24 mouse cellular contexts compared by ENCODE assay signal in the genomic region with DNA sequence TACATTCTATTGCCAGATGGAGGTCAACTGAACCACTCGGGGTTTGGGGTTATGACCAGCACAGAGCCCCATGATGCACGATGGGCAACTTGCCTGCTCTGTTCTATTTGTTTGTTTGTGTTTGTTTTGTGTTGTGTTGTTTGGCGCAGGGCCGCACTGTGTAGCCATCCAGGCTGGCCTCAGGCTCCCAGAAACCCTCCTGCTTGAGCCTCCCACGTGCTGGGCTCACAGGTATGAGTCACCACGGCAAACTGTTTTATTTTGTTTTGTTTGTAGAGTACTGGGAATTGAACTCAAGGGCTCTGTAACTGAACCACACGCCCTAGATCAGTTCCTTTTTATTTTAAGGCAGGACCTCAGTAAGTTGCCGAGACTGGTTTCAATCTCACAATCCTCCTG. TPM values are rescaled to one million over a fixed set of nuclear protein-coding genes. Genes with fewer than 3 reads are reported as not detected.
DNase-seq lines count a peak whose midpoint lies in the region; ATAC-seq and TF ChIP-seq lines count a peak whose summit lies in the region.
"Had no signal": no experiment of that assay in that cellular context is flagged by ENCODE, and none has a peak within 500 bp of the region (broad histone marks: within the 10 kb centered on the region; RNA-seq: fewer than 3 reads in every experiment).

No protein-coding gene starts in this region.

- no peaks in the 10 kb centered on the region for H3K79me3 ChIP-seq in C2C12 (ENCODE audit: low read depth)

- H3K4me1 ChIP-seq in lung, postnatal 0 days (ENCODE audit: insufficient read depth, low read depth, low read length), result no peaks in the 10 kb centered on the region

- H3K9ac ChIP-seq in lung, postnatal 0 days (replicated peaks; ENCODE audit: low read depth), result no peak overlapping the region
- H3K9ac ChIP-seq: forebrain, embryonic 15.5 days; heart, embryonic 13.5 days; hindbrain, embryonic 13.5 days; liver, postnatal 0 days; midbrain, embryonic 12.5 days had no signal

- no peaks in the 10 kb centered on the region for H3K36me3 ChIP-seq in C2C12 (ENCODE audit: control insufficient read depth, insufficient read depth)
- H3K36me3 ChIP-seq in lung, postnatal 0 days (ENCODE audit: insufficient read depth, low read length), result no peaks in the 10 kb centered on the region
- H3K36me3 ChIP-seq: forebrain, embryonic 15.5 days; heart, embryonic 13.5 days; limb, embryonic 10.5 days; midbrain, embryonic 12.5 days had no signal

- no peak overlapping the region for H3K27ac ChIP-seq in lung, postnatal 0 days (ENCODE audit: low read length)
- H3K27ac ChIP-seq: forebrain, embryonic 15.5 days; heart, adult 2 months; heart, embryonic 13.5 days; hindbrain, embryonic 13.5 days; limb, embryonic 10.5 days; midbrain, embryonic 12.5 days had no signal

- no peak for TF ChIP-seq CTCF in C2C12 (IDR thresholded peaks at IDR 0.05; ENCODE audit: control insufficient read depth, insufficient read depth, insufficient read length)
- TF ChIP-seq CTCF in lung, postnatal 0 days (IDR thresholded peaks at IDR 0.05), result no peak

- H3K79me2 ChIP-seq in C2C12 (ENCODE audit: control insufficient read depth, insufficient read depth), result no peaks in the 10 kb centered on the region

- H3K4me2 ChIP-seq in lung, postnatal 0 days (replicated peaks; ENCODE audit: low read depth, low read length), result no peak overlapping the region
- H3K4me2 ChIP-seq: forebrain, embryonic 15.5 days; heart, embryonic 13.5 days; hindbrain, embryonic 13.5 days; midbrain, embryonic 12.5 days had no signal

- peaks cover 14% of the 10 kb centered on the region for H3K27me3 ChIP-seq in C2C12 (ENCODE audit: control insufficient read depth, insufficient read depth, insufficient read length)
- no peaks in the 10 kb centered on the region for H3K27me3 ChIP-seq in lung, postnatal 0 days (replicated peaks; ENCODE audit: insufficient read depth, low read length)
- H3K27me3 ChIP-seq: forebrain, embryonic 15.5 days had no signal

- H3K4me3 ChIP-seq in C2C12 (ENCODE audit: insufficient read depth, poor library complexity, severe bottlenecking), result no peak overlapping the region
- no peak overlapping the region for H3K4me3 ChIP-seq in lung, postnatal 0 days (ENCODE audit: low read depth, low read length)
- H3K4me3 ChIP-seq: forebrain, embryonic 15.5 days; heart, adult 2 months; heart, embryonic 13.5 days; hindbrain, embryonic 13.5 days; limb, embryonic 10.5 days; midbrain, embryonic 12.5 days had no signal

- no peak for TF ChIP-seq EP300 in lung, postnatal 0 days (IDR thresholded peaks at IDR 0.05)

- DNase-seq in frontal cortex, postnatal 10 days (ENCODE audit: low spot score in 2 of 2), result no peak
- DNase-seq in 3T3-L1 (ENCODE audit: low read depth, low spot score), result peak; percentile 57
- peak; percentile 59 for DNase-seq in brain, adult 2 months (ENCODE audit: low read depth, low spot score)
- no peak for DNase-seq in lung, postnatal 0 days (ENCODE audit: low spot score)
- DNase-seq in embryo, embryonic 10.5 days (ENCODE audit: low spot score), result no peak
- DNase-seq: cerebellum, adult 11 months; cerebellum, adult 9-11 months; gastrocnemius, postnatal 25 days; heart, adult 2 months; kidney, adult 11 months; liver; liver, postnatal 0 days; lung, postnatal 10 days; thymus, adult 2 months; thymus, postnatal 4 days had no signal

- H3ac ChIP-seq in C2C12 (ENCODE audit: control insufficient read depth, insufficient read length, low read depth), result no peak overlapping the region

- ATAC-seq in frontal cortex, adult (ENCODE audit: low TSS enrichment), result peak; percentile 42
- no peak for ATAC-seq in lung, postnatal 0 days
- ATAC-seq: forebrain, embryonic 15.5 days; liver, postnatal 0 days had no signal

- H3K9me3 ChIP-seq in lung, postnatal 0 days (ENCODE audit: low read length), result no peaks in the 10 kb centered on the region
- H3K9me3 ChIP-seq: forebrain, embryonic 15.5 days; heart, embryonic 13.5 days; hindbrain, embryonic 13.5 days; limb, embryonic 10.5 days; midbrain, embryonic 12.5 days had no signal

- WGBS in lung, postnatal 0 days, result 62% methylated on average over 8 of the region's 8 CpGs

TF ChIP-seq in C2C12, 6 proteins besides CTCF, POLR2A, EP300 and RAD21:
- TF ChIP-seq USF1 (IDR thresholded peaks at IDR 0.05; ENCODE audit: low read depth) (peak; percentile 63), FOSL1 (IDR thresholded peaks at IDR 0.05; ENCODE audit: insufficient read depth, low read length, poor library complexity, severe bottlenecking) (no peak), CEBPB (IDR thresholded peaks at IDR 0.05; ENCODE audit: low read depth) (no peak), MAX (IDR thresholded peaks at IDR 0.05) (peak; percentile 38)

RNA-seq across cellular contexts. Expression of gene Omp, which starts 1.1 kb away (rescaled TPM):
- polyA plus RNA-seq in C2C12 (2012; fragmentation: generic; extraction: Trizol), result 0.40 TPM
- polyA plus RNA-seq in lung, postnatal 0 days (2015; fragmentation: Nextera tagmentation; extraction: Ambion mirVana), result 0.12 and 0.14 TPM in 2 replicates
- polyA plus RNA-seq: midbrain, embryonic 12.5 days had no signal

RNA-seq across cellular contexts. Expression of gene Myo7a, which starts 27.1 kb away (rescaled TPM):
- polyA plus RNA-seq in C2C12 (2012; fragmentation: generic; extraction: Trizol), result 0.06 TPM
- 7.1 and 8.4 TPM in 2 replicates for polyA plus RNA-seq in lung, postnatal 0 days (2015; fragmentation: Nextera tagmentation; extraction: Ambion mirVana)

RNA-seq across cellular contexts. Expression of gene Capn5, which starts 31.6 kb away (rescaled TPM):
- 2.5 TPM for polyA plus RNA-seq in C2C12 (2012; fragmentation: generic; extraction: Trizol)
- 5.0 and 5.2 TPM in 2 replicates for polyA plus RNA-seq in lung, postnatal 0 days (2015; fragmentation: Nextera tagmentation; extraction: Ambion mirVana)

RNA-seq across cellular contexts. Expression of gene B3gnt6, which starts 52.8 kb away (rescaled TPM):
- polyA plus RNA-seq in C2C12 (2012; fragmentation: generic; extraction: Trizol), result not detected
- 0.23 and 0.44 TPM in 2 replicates for polyA plus RNA-seq in lung, postnatal 0 days (2015; fragmentation: Nextera tagmentation; extraction: Ambion mirVana)
- polyA plus RNA-seq: embryonic facial prominence, embryonic 11.5 days; heart, embryonic 13.5 days; limb, embryonic 10.5 days; midbrain, embryonic 12.5 days; stomach, embryonic 16.5 days had no signal

Comparison
In these comparisons a context has a peak if more than half of its experiments do, and no peak if none do; other contexts are left out.
1. DNase-seq: peak in 3T3-L1 (single experiment) and brain, adult 2 months (single experiment); none in frontal cortex, postnatal 10 days (0 of 2), lung, postnatal 0 days (single experiment) and embryo, embryonic 10.5 days (single experiment).